Mouse (Mus musculus): Measurements from ENCODE around the gene Lkaaear1.

Lkaaear1 gene

GRCm38 (mm10) chr2:181648926-181649325 lies 49.3 kb downstream of the Lkaaear1 start:
- no peak for DNase-seq
